ENCODE assay signal across 21 mouse cellular contexts in genomic region chr17:80834176-80834517, GRCm38 (mm10).
A peak's percentile ranks its signal among the peaks of the same experiment; 100 is the strongest.
DNase-seq lines count a peak whose midpoint lies in the region; ATAC-seq and TF ChIP-seq lines count a peak whose summit lies in the region.
"Had no signal": no experiment of that assay in that cellular context is flagged by ENCODE, and none has a peak within 500 bp of the region (broad histone marks: within the 10 kb centered on the region; RNA-seq: fewer than 3 reads in every experiment).

No protein-coding gene starts in this region.

- no peak overlapping the region for H3K9ac ChIP-seq in liver, embryonic 15.5 days
- H3K9ac ChIP-seq in liver, embryonic 11.5 days (ENCODE audit: low read depth, low read length) = no peak overlapping the region
- H3K9ac ChIP-seq in stomach, embryonic 16.5 days (ENCODE audit: low read length) = peak overlapping the region; percentile 26; the same call in 1 of the 2 replicates
- no peak overlapping the region for H3K9ac ChIP-seq in stomach, postnatal 0 days (ENCODE audit: low read length)
- H3K9ac ChIP-seq in hindbrain, embryonic 12.5 days = no peak overlapping the region
- H3K9ac ChIP-seq: liver, embryonic 14.5 days; midbrain, embryonic 15.5 days; neural tube, embryonic 15.5 days had no signal

- H3K27ac ChIP-seq in liver, embryonic 15.5 days (replicated peaks) = no peak overlapping the region
- H3K27ac ChIP-seq in liver, embryonic 11.5 days (ENCODE audit: low read depth, low read length) = no peak overlapping the region
- no peak overlapping the region for H3K27ac ChIP-seq in stomach, embryonic 16.5 days (ENCODE audit: low read length)
- no peak overlapping the region for H3K27ac ChIP-seq in stomach, postnatal 0 days (replicated peaks)
- H3K27ac ChIP-seq in hindbrain, embryonic 12.5 days = no peak overlapping the region
- H3K27ac ChIP-seq: hindbrain, embryonic 10.5 days; kidney, postnatal 0 days; liver, embryonic 14.5 days; midbrain, embryonic 15.5 days; neural tube, embryonic 15.5 days had no signal

- 34% methylated on average over 5 of the region's 5 CpGs for WGBS in liver, embryonic 15.5 days (ENCODE audit: insufficient replicate concordance)
- 41% methylated on average over 5 of the region's 5 CpGs for WGBS in liver, embryonic 11.5 days
- WGBS in stomach, embryonic 16.5 days = 27% methylated on average over 5 of the region's 5 CpGs
- WGBS in stomach, postnatal 0 days = 26% methylated on average over 5 of the region's 5 CpGs
- 31% methylated on average over 5 of the region's 5 CpGs for WGBS in hindbrain, embryonic 12.5 days

- no peaks in the 10 kb centered on the region for H3K9me3 ChIP-seq in liver, embryonic 15.5 days (replicated peaks)
- no peaks in the 10 kb centered on the region for H3K9me3 ChIP-seq in liver, embryonic 11.5 days (ENCODE audit: control insufficient read depth, low read length)
- H3K9me3 ChIP-seq in stomach, embryonic 16.5 days (replicated peaks; ENCODE audit: control insufficient read depth, low read length) = no peaks in the 10 kb centered on the region
- H3K9me3 ChIP-seq in stomach, postnatal 0 days (ENCODE audit: control insufficient read depth, low read length) = no peaks in the 10 kb centered on the region
- no peaks in the 10 kb centered on the region for H3K9me3 ChIP-seq in hindbrain, embryonic 12.5 days (replicated peaks)
- H3K9me3 ChIP-seq: hindbrain, embryonic 10.5 days; midbrain, embryonic 15.5 days; neural tube, embryonic 15.5 days had no signal

- no peaks in the 10 kb centered on the region for H3K36me3 ChIP-seq in liver, embryonic 15.5 days (replicated peaks)
- H3K36me3 ChIP-seq in liver, embryonic 11.5 days (ENCODE audit: control insufficient read depth, insufficient read depth, low read length) = no peaks in the 10 kb centered on the region
- no peaks in the 10 kb centered on the region for H3K36me3 ChIP-seq in stomach, embryonic 16.5 days (ENCODE audit: control insufficient read depth, insufficient read depth, low read length)
- no peaks in the 10 kb centered on the region for H3K36me3 ChIP-seq in stomach, postnatal 0 days (ENCODE audit: control insufficient read depth, insufficient read depth, low read length)
- no peaks in the 10 kb centered on the region for H3K36me3 ChIP-seq in hindbrain, embryonic 12.5 days
- H3K36me3 ChIP-seq: G1E; hindbrain, embryonic 10.5 days; midbrain, embryonic 15.5 days; neural tube, embryonic 15.5 days had no signal

- TF ChIP-seq CTCF in stomach, postnatal 0 days (IDR thresholded peaks at IDR 0.05; ENCODE audit: low read depth) = no peak

- peak overlapping the region; percentile 26 for H3K4me2 ChIP-seq in liver, embryonic 15.5 days
- H3K4me2 ChIP-seq in liver, embryonic 11.5 days = no peak overlapping the region
- H3K4me2 ChIP-seq in stomach, embryonic 16.5 days (ENCODE audit: low read depth, low read length) = no peak overlapping the region
- H3K4me2 ChIP-seq in stomach, postnatal 0 days (replicated peaks; ENCODE audit: low read depth) = no peak overlapping the region
- H3K4me2 ChIP-seq in hindbrain, embryonic 12.5 days (replicated peaks) = no peak overlapping the region
- H3K4me2 ChIP-seq: midbrain, embryonic 15.5 days; neural tube, embryonic 15.5 days had no signal

- ATAC-seq in frontal cortex, adult (ENCODE audit: low TSS enrichment) = peak; percentile 38; the same call in 1 of the 2 replicates
- no peak for ATAC-seq in liver, embryonic 15.5 days (ENCODE audit: insufficient read depth)
- no peak for ATAC-seq in liver, embryonic 11.5 days (replicated peaks; ENCODE audit: low FRiP score)
- ATAC-seq in stomach, embryonic 16.5 days (ENCODE audit: insufficient read depth, low FRiP score) = no peak; the same call in 1 of the 2 replicates
- ATAC-seq in stomach, postnatal 0 days (ENCODE audit: low FRiP score, low TSS enrichment) = no peak
- no peak for ATAC-seq in hindbrain, embryonic 12.5 days (ENCODE audit: low FRiP score)

- no peak for TF ChIP-seq EP300 in stomach, postnatal 0 days (optimal IDR thresholded peaks at IDR 0.05)

- no peak overlapping the region for H3K4me3 ChIP-seq in liver, embryonic 15.5 days (replicated peaks)
- no peak overlapping the region for H3K4me3 ChIP-seq in liver, embryonic 11.5 days (ENCODE audit: low read depth, low read length)
- H3K4me3 ChIP-seq in stomach, embryonic 16.5 days (replicated peaks; ENCODE audit: low read length) = no peak overlapping the region
- no peak overlapping the region for H3K4me3 ChIP-seq in stomach, postnatal 0 days (ENCODE audit: low read depth, low read length)
- no peak overlapping the region for H3K4me3 ChIP-seq in hindbrain, embryonic 12.5 days
- H3K4me3 ChIP-seq: hindbrain, embryonic 10.5 days; megakaryocyte, embryonic 14.5 days; midbrain, embryonic 15.5 days; neural tube, embryonic 15.5 days had no signal

- no peaks in the 10 kb centered on the region for H3K27me3 ChIP-seq in liver, embryonic 15.5 days
- H3K27me3 ChIP-seq in liver, embryonic 11.5 days (replicated peaks; ENCODE audit: control insufficient read depth, insufficient read depth, low read length) = no peaks in the 10 kb centered on the region
- H3K27me3 ChIP-seq in stomach, embryonic 16.5 days (ENCODE audit: control insufficient read depth, insufficient read depth, low read length) = no peaks in the 10 kb centered on the region
- no peaks in the 10 kb centered on the region for H3K27me3 ChIP-seq in stomach, postnatal 0 days (ENCODE audit: control insufficient read depth, insufficient read depth, low read length)
- H3K27me3 ChIP-seq in hindbrain, embryonic 12.5 days = no peaks in the 10 kb centered on the region
- H3K27me3 ChIP-seq: megakaryocyte, embryonic 14.5 days; midbrain, embryonic 15.5 days; neural tube, embryonic 15.5 days had no signal

- H3K4me1 ChIP-seq in liver, embryonic 15.5 days (replicated peaks) = no peaks in the 10 kb centered on the region
- H3K4me1 ChIP-seq in liver, embryonic 11.5 days (replicated peaks; ENCODE audit: control insufficient read depth, insufficient read depth, low read length) = no peaks in the 10 kb centered on the region
- H3K4me1 ChIP-seq in stomach, embryonic 16.5 days (ENCODE audit: control insufficient read depth, insufficient read depth, low read length) = peaks cover 4% of the 10 kb centered on the region; the same call in 1 of the 2 replicates
- no peaks in the 10 kb centered on the region for H3K4me1 ChIP-seq in stomach, postnatal 0 days (replicated peaks; ENCODE audit: control insufficient read depth, insufficient read depth)
- no peaks in the 10 kb centered on the region for H3K4me1 ChIP-seq in hindbrain, embryonic 12.5 days
- H3K4me1 ChIP-seq: hindbrain, embryonic 10.5 days; megakaryocyte, embryonic 14.5 days; midbrain, embryonic 15.5 days; neural tube, embryonic 15.5 days had no signal

- no peak for DNase-seq in frontal cortex, postnatal 36 days (ENCODE audit: low spot score in 2 of 2)
- no peak for DNase-seq in liver, embryonic 11.5 days (ENCODE audit: low spot score)
- DNase-seq in stomach, postnatal 0 days (ENCODE audit: low spot score) = no peak
- no peak for DNase-seq in B cell, adult 2 months
- DNase-seq: adrenal gland, postnatal 14 days; cerebellum, adult 11 months; cerebellum, postnatal 10 days; gastrocnemius, postnatal 10 days; left cerebral cortex, postnatal 4 days; thymus, adult 18-20 months had no signal
